Mouse (Mus musculus): ENCODE measurements around the gene Gm21988. TPM values are rescaled to one million over a fixed set of nuclear protein-coding genes. Genes with fewer than 3 reads are reported as not detected.

The Gm21988 gene
- polyA plus RNA-seq, 3 experiments from 2014 or later = 2.7 to 11.1 (median 6.1) TPM

Other genes with a start within 250 kb of the Gm21988 start
- 100 to 1,000 TPM; 352 to 384 (median 366) TPM for gene Gabarap, start 248.7 kb downstream of the Gm21988 start, polyA plus RNA-seq (2017; shearing (Covaris generic))
- gene Phf23, start 244.1 kb downstream of the Gm21988 start, polyA plus RNA-seq (2017; shearing (Covaris generic)) = 10 to 100 TPM; 32.7 to 38.3 (median 36.0) TPM
- 1 to 10 TPM; 2.5 to 5.0 (median 4.9) TPM for gene Dvl2, start 239.2 kb downstream of the Gm21988 start, polyA plus RNA-seq (2017; shearing (Covaris generic))
- gene Acadvl, start 224.4 kb downstream of the Gm21988 start, polyA plus RNA-seq (2017; shearing (Covaris generic)) = 100 to 1,000 TPM; 110 to 132 (median 128) TPM
- 10 to 100 TPM in 2 of 3 experiments, 1 to 10 TPM in 1; 7.1 to 14.6 (median 11.2) TPM for gene Dlg4, start 222.9 kb downstream of the Gm21988 start, polyA plus RNA-seq (2017; shearing (Covaris generic))
- gene Asgr1, start 185.7 kb downstream of the Gm21988 start, polyA plus RNA-seq (2017; shearing (Covaris generic)) = not detected
- not detected for gene Asgr2, start 147.2 kb downstream of the Gm21988 start, polyA plus RNA-seq (2017; shearing (Covaris generic))
- not detected for gene Mgl2, start 109.5 kb downstream of the Gm21988 start, polyA plus RNA-seq (2017; shearing (Covaris generic))
- gene Clec10a, start 83.6 kb downstream of the Gm21988 start, polyA plus RNA-seq (2017; shearing (Covaris generic)) = under 1 TPM in 1 of 3 experiments, not detected in 2; 0.67 TPM
- under 1 TPM in 1 of 3 experiments, not detected in 2; 0.52 TPM for gene Slc16a11, start 27.1 kb downstream of the Gm21988 start, polyA plus RNA-seq (2017; shearing (Covaris generic))
- 1 to 10 TPM; 2.3 to 4.3 (median 3.2) TPM for gene Slc16a13, start 18.8 kb downstream of the Gm21988 start, polyA plus RNA-seq (2017; shearing (Covaris generic))
- gene Bcl6b, start 10.0 kb downstream of the Gm21988 start, polyA plus RNA-seq (2017; shearing (Covaris generic)) = under 1 TPM in 1 of 3 experiments, not detected in 2; 0.39 TPM
- gene 0610010K14Rik, start 1.9 kb downstream of the Gm21988 start, polyA plus RNA-seq (2017; shearing (Covaris generic)) = 100 to 1,000 TPM; 133 to 147 (median 134) TPM
- gene Rnasek, start within 50 bp of the Gm21988 start, polyA plus RNA-seq (2017; shearing (Covaris generic)) = 100 to 1,000 TPM; 207 to 275 (median 255) TPM
- under 1 TPM in 1 of 3 experiments, not detected in 2; 0.47 TPM for gene Alox12, start 15.5 kb upstream of the Gm21988 start, polyA plus RNA-seq (2017; shearing (Covaris generic))
- gene Alox12e, start 82.8 kb upstream of the Gm21988 start, polyA plus RNA-seq (2017; shearing (Covaris generic)) = not detected
- gene Alox15, start 112.2 kb upstream of the Gm21988 start, polyA plus RNA-seq (2017; shearing (Covaris generic)) = under 1 TPM; 0.24 to 0.59 (median 0.26) TPM
- 1 to 10 TPM; 5.2 to 7.3 (median 6.5) TPM for gene Pelp1, start 170.2 kb upstream of the Gm21988 start, polyA plus RNA-seq (2017; shearing (Covaris generic))
- gene Arrb2, start 192.8 kb upstream of the Gm21988 start, polyA plus RNA-seq (2017; shearing (Covaris generic)) = 100 to 1,000 TPM in 2 of 3 experiments, 10 to 100 TPM in 1; 50.6 to 129 (median 119) TPM
- 10 to 100 TPM; 76.7 to 81.3 (median 80.3) TPM for gene Med11, start 212.1 kb upstream of the Gm21988 start, polyA plus RNA-seq (2017; shearing (Covaris generic))
- gene Zmynd15, start 219.6 kb upstream of the Gm21988 start, polyA plus RNA-seq (2017; shearing (Covaris generic)) = not detected
- gene Cxcl16, start 220.2 kb upstream of the Gm21988 start, polyA plus RNA-seq (2017; shearing (Covaris generic)) = under 1 TPM; 0.62 to 0.85 (median 0.72) TPM